Mouse (Mus musculus): ENCODE results near the gene Sec24a.
"Not testable (repeated sequence)": the region's sequence is repeated elsewhere in the genome, so short reads cannot be mapped to it uniquely, and the experiment has no call there.

Gene Sec24a

GRCm38 (mm10) chr11:51763213-51763907, at the start of gene Sec24a, which contains the start of gene Sar1b:
Gene Sec24a (minus strand): TSS chr11:51763634.
Gene Sar1b (plus strand): TSS chr11:51763687.
- DNase-seq (ENCODE audit: low read depth, low spot score): peak; percentile 92

GRCm38 (mm10) chr11:51812022-51812546, 48.6 kb upstream of the Sec24a start:
- DNase-seq (ENCODE audit: low read depth, low spot score): no peak

DNA sequence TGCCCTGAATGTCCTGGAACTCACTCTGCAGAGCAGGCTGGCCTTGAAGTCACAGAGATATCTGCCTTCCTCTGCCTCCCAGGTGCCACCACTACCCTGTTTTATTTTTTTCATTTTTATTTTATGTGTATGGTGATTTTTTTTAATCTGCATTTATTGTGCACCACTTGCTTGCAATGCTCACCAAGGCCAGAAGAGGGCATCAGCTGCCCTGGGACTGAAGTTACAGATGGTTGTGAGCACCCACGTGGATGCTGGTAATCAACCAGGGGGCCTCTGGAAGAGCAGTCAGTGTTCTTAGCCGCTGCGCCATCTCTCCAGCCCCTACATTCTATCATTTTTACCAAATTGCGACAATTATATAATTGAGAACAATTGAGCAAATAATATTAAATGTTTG, 47.8 kb upstream of the Sec24a start:
- peak; percentile 57 for DNase-seq (ENCODE audit: low read depth, low spot score)

DNA sequence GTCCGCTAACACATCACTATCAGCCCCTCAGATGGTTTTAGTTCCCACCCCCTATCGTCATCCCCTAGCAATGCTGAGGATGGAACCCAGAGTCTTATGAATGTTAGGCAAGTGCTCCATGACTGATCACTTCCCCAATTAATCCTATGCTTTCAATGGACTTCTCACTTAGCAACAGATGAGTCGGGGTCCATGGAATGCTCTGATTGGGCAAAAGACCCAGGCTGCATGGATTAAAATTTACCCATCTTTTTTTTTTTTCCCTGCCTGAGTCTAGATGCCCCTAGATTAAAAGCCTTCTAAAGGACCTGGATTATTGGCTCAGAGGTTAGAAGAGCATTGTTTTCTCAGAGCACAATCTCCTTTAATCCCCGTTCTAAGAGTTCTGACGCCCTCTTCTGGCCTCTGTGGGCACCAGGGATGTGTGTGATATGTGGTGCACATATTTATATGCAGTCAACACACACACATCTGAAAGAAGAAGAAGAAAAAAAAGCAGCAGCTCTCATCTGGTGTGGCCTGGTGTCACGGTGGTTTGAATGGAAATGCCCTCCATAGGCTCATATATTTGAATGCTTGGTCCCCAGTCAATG, 46.3 kb upstream of the Sec24a start:
- peak; percentile 42 for DNase-seq (ENCODE audit: low read depth, low spot score)

DNA sequence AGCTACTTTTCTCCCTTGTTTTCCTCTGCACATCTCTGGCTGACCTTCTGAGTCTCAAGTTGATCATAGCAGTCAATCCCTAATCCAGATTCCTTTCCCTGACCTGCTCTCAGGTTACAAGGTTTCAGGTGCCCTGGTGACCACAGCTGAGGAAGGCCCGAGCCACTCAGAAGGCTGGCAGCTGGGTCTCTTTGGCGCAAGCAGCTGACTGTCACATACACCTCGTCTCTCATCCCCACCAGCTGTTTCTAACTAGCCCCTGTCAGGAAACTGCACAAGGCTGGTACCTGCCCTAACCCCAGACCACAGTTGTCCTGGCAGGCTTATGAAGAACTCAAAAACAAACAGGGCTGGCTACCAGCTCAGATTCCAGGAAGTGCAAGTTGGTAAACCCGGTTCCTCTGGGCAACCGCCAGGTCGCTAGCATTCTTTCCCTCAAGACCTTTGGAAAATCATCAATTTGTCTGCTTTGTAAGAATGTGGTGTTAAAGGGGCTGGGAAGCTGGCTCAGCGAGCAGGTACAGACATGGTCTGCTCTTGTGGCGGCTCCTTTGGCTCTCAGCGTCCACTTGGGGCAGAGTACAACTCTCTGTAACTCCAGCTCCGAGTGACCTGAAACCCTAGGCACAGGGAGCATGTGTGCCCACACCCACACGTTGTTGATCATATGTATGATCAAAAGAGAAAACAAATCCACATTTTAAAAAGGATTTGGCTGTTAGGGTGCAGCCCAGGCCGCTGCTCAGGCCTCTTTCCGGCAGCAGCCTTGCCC, 43.9 kb upstream of the Sec24a start:
- peak; percentile 28 for DNase-seq (ENCODE audit: low read depth, low spot score)

- DNase-seq (ENCODE audit: low read depth, low spot score): peak; percentile 86
Measured at GRCm38 (mm10) chr11:51805221-51805981, 42.0 kb upstream of the Sec24a start.

DNA sequence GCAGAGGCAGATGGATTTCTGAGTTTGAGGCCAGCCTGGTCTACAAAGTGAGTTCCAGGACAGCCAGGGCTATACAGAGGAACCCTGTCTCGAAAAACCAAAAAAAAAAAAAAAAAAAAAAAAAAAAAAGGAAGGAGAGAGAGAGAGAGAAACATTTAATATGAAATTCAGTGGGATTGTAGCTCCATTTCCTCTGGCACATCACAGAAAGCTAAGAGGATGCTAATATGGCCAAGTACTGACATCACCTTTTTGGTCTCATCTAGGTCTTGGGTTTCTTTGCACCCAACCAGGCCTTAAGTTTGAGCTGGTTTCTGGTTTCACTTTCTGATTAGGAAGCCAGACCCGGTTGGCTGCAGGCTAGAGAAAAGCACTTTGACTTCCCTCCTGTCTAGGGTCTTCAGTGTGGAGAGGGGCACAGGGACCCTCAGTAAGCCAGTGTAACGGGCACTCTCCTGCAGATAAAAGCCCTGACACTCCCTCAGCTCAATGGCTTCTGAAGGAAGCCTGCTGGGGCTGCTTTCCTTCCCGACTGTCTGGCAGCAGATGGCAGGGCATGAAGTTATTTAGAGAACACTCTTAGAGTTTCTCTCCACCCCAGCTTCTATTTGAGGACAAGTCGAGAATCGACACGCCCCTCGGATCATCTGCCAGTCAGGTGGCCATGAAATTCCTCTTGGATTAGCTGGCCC, 37.3 kb upstream of the Sec24a start:
- no peak for DNase-seq (ENCODE audit: low read depth, low spot score)

- no peak for DNase-seq (ENCODE audit: low read depth, low spot score)
Measured at GRCm38 (mm10) chr11:51796272-51796671, 32.8 kb upstream of the Sec24a start.

DNA sequence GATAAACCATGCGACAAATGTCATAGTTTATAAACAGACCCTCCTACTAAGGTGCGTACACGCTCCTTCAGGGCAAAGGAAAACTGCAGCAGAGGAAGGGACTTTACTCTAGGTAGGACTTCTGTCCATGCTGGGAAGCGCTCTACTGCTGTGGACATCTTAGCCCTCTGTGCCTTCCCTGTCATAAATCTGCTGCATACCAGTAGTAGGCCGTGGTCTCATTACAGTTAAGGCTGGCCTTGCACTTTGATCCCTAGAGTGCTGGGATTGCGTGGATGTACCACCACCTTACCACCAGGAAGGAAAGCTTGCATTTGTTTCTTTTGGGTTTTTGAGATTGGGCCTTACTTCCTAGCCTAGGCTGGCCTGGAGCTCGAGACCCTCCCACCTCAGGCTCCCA, 27.2 kb upstream of the Sec24a start:
- no peak for DNase-seq (ENCODE audit: low read depth, low spot score)

DNA sequence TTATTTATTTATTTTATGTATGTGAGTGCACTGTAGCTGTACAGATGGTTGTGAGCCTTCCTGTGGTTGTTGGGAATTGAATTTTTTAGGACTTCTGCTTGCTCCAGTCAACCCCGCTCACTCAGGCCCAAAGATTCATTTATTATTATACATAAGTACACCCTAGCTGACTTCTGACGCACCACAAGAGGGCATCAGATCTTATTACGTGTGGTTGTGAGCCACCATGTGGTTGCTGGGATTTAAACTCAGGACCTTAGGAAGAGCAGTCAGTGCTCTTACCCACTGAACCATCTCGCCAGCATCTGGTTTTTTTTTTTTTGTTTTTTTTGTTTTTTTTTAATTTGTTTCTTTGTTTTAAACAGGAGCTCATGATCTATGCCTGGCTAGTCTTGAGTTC, 26.3 kb upstream of the Sec24a start:
- DNase-seq (ENCODE audit: low read depth, low spot score): not testable (repeated sequence)

GRCm38 (mm10) chr11:51785926-51786325, 22.5 kb upstream of the Sec24a start:
- peak; percentile 88 for DNase-seq (ENCODE audit: low read depth, low spot score)

DNA sequence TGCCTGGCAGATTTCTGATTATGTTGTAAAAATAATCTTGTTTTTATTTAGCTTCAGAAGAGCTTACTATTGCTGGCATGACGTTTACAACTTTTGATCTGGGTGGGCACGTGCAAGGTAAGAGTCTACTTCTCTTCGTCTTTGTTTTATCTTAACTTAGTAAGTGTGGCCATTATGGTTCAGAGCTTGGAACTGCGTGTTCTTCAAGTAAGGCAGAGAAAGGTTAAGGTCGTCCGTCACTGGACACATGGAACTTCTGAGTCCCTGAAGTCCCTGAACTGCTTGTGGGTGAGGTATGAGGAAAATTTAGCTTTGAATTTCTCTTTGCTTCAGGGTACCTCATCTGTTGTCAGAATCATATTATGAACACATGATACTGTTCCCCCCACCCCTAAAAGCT, 19.3 kb upstream of the Sec24a start:
- no peak for DNase-seq (ENCODE audit: low read depth, low spot score)

DNA sequence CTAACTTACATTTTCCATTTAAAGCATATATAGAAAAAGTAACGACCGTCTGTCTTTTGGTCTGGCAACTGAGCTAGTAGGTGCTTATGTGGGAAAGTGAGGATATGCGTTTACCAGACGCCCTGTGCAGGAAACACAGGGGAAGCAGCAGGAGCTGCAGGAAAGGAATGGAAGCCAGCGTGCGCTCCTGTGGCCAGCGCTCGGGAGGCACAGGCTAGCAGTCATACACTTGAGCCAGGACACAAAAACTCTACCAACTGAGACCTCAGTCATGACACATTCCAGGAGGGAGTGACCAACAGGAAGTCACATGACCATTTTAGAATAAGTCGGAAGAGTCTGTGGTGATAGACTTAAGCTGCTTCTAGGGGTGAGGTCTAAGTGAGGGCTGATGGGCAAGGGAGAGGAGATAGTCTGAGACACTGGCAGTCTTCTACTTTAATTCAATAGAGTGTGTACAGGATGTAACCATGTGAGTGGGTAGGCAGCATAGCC, 17.4 kb upstream of the Sec24a start:
- DNase-seq (ENCODE audit: low read depth, low spot score): no peak

DNA sequence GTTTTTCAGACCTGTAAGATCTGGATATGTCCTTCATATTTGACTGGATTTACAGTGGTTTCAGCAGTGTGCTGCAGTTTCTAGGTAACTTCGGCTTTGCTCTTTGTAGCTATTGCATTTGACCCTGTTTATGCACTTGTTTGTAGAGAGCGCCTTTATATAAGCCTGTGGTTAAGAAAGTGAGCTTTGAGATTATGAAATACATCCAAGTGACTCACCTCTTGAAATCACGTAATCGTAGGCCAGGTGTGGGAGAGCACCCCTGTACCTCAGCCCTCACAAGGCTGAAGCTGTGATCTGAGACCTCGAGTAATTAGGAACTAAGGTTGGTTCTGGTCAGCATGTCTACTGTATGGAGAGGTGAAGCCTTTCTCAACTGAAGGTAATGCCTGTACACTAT, 14.0 kb upstream of the Sec24a start:
- no peak for DNase-seq (ENCODE audit: low read depth, low spot score)

- DNase-seq (ENCODE audit: low read depth, low spot score): no peak
Measured at GRCm38 (mm10) chr11:51775507-51775906, 12.1 kb upstream of the Sec24a start.

GRCm38 (mm10) chr11:51768296-51768695, 4.9 kb upstream of the Sec24a start:
- DNase-seq (ENCODE audit: low read depth, low spot score): peak; percentile 26

DNA sequence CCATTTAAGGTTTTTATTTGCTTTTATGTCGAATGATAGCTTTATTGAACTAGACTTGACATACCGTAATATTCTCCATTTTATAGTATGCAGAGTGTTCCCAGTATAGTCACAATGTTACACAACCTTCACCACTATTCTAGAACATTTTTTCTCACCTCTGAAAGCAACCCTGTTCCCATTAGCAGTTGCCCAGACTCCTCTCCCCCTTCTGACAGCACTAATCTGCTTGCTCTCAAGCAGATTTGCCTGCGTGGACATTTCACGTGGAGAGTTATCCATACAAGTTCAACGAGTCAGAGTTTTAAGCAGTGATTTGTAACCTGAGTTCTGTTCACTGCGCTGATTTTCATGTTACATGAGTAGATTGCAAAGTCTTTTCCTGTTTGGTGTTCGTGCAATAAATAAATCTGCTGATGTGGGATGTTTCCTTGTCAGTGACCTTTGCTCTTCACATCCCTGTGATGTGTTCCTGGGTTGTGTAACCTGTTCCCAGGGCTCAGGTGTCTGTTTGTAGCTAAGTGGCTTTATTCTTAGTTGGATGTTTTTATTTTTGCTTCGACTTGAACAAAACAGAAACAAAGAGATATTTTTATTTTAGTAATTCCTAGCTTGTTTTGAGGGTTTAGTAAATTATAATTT, 4.3 kb upstream of the Sec24a start:
- DNase-seq (ENCODE audit: low read depth, low spot score): no peak

DNA sequence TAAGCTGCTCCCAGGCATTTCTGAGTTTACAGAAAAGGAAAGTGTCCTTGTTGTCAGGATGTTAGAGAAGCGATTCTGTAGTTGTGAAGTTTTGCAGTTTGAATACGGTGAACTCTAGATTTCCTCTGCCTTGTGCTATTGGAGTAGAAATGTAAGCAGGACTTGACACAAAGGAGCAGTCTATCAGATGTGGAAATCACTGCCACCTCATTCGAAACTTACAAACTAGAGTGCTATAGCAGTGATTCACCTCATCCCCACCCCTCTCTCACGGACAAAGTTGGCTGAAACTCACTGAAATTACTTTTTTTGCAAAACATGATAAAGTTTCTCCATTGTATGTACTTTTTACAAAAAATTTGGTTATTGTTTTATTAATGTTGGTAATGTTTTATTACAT, 1.4 kb upstream of the Sec24a start:
- DNase-seq (ENCODE audit: low read depth, low spot score): no peak

DNA sequence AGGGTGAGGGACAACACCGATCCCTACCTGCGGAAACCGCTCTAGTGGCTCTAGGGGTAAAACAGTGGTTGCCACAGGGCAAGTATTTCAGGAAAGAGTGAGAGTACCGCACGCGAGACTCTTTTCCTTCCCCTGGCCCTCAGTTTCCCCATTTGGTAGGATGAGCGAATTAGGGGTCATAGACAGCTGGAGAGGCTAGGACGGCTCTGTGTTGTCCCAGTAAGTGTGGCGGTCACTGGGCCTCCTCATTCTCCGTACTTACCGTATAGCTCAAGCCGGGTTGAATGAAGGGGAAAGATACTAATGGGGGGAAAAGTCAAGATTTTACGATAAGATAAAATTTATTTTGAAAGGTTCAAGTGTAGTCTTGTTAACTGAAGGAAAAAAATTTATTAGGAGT, 521 bp upstream of the Sec24a start:
- DNase-seq (ENCODE audit: low read depth, low spot score): no peak

GRCm38 (mm10) chr11:51761241-51761640, 2.2 kb downstream of the Sec24a start:
- DNase-seq (ENCODE audit: low read depth, low spot score): no peak

Measured in ZHBTc4 (cell line).